Mouse (Mus musculus) activated CD4-positive, CD25-positive, alpha-beta regulatory T cell (primary cell): ENCODE data around the gene Basp1. TPM values are rescaled to one million over a fixed set of nuclear protein-coding genes. Genes with fewer than 3 reads are reported as not detected.

Experiments
- polyA plus RNA-seq, 2 experiments: library from polyadenylated mRNA; unstranded; fragments of 100-300 nt; shearing (Covaris generic); gene quantifications; one replicate each; pipeline ENCODE4 v1.2.1; 2017

The Basp1 gene
- polyA plus RNA-seq: 1 to 10 TPM; 2.2 to 4.1 TPM

DNA sequence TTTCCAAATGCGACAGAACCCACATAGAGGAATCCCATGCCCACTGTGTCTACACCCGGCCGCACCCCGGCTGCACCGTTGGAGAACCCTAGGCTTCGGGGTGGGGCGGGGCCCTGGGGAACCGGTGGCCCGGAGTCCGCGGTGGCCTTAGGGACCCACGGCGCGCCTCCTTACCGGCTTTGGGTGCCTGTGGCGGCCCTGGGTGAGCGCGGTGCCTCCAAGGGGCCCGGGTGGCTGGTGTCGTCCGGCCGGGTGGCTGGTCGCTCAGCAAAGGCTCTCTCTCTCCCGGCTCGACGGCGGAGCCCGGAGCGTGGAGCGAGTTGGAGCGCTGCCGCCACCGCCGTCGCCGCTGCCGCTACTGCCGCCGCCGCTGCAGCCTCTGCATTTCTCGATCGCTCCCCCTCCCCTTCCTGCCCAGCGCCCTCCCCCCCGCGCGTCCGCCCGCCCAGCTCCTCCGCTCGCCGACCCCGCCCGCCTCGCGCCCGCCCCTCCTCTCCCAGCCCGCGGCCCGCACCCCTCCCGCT, at the start of gene Basp1:
Gene Basp1, minus strand, starts transcription at position 387 of the 524 bp plus-strand sequence.

Other genes with a start within 250 kb of the Basp1 start
- 1 to 10 TPM; 2.0 to 2.9 TPM for gene Myo10, start 208.8 kb upstream of the Basp1 start, polyA plus RNA-seq